Comparison of ENCODE assay signal across 19 mouse cellular contexts in genomic region chr3:156929062-156929397, GRCm38 (mm10).
A peak's percentile ranks its signal among the peaks of the same experiment; 100 is the strongest.
DNase-seq lines count a peak whose midpoint lies in the region; ATAC-seq and TF ChIP-seq lines count a peak whose summit lies in the region.
"Had no signal": no experiment of that assay in that cellular context is flagged by ENCODE, and none has a peak within 500 bp of the region (broad histone marks: within the 10 kb centered on the region; RNA-seq: fewer than 3 reads in every experiment).

No protein-coding gene starts in this region.

- no peak overlapping the region for H3K4me2 ChIP-seq in forebrain, postnatal 0 days (ENCODE audit: low read depth)
- no peak overlapping the region for H3K4me2 ChIP-seq in forebrain, embryonic 14.5 days (ENCODE audit: low read length)
- H3K4me2 ChIP-seq in lung, embryonic 14.5 days, result no peak overlapping the region
- H3K4me2 ChIP-seq in midbrain, embryonic 16.5 days (ENCODE audit: low read length), result no peak overlapping the region
- H3K4me2 ChIP-seq: heart, embryonic 11.5 days; hindbrain, embryonic 15.5 days; limb, embryonic 15.5 days; midbrain, embryonic 12.5 days had no signal

- no peak for DNase-seq in forebrain, postnatal 0 days
- DNase-seq in forebrain, embryonic 14.5 days (ENCODE audit: low spot score), result no peak
- DNase-seq in lung, embryonic 14.5 days, result peak; percentile 25
- no peak for DNase-seq in lung, postnatal 10 days
- DNase-seq in layer of hippocampus, adult 9-11 months, result peak; percentile 83
- DNase-seq: adrenal gland, postnatal 14 days; embryo, embryonic 11 days; gastrocnemius, postnatal 36 days; thymus, postnatal 14 days had no signal

- no peak for TF ChIP-seq POLR2A in cortical plate, adult 2 months (IDR thresholded peaks at IDR 0.05; ENCODE audit: extremely low read depth, insufficient read depth, low read length)

- no peak for TF ChIP-seq CTCF in forebrain, postnatal 0 days (IDR thresholded peaks at IDR 0.05; ENCODE audit: low read depth)
- no peak for TF ChIP-seq CTCF in lung, embryonic 14.5 days (IDR thresholded peaks at IDR 0.05; ENCODE audit: low read depth)
- TF ChIP-seq CTCF in cortical plate, adult 2 months (IDR thresholded peaks at IDR 0.05; ENCODE audit: extremely low read depth, insufficient read depth, low read length), result no peak

- no peak overlapping the region for H3K9ac ChIP-seq in forebrain, postnatal 0 days
- H3K9ac ChIP-seq in forebrain, embryonic 14.5 days (ENCODE audit: low read length), result no peak overlapping the region
- H3K9ac ChIP-seq in lung, embryonic 14.5 days, result no peak overlapping the region
- no peak overlapping the region for H3K9ac ChIP-seq in midbrain, embryonic 16.5 days (ENCODE audit: low read depth, low read length)
- H3K9ac ChIP-seq: hindbrain, embryonic 15.5 days; limb, embryonic 15.5 days; midbrain, embryonic 12.5 days had no signal

- no peaks in the 10 kb centered on the region for H3K4me1 ChIP-seq in forebrain, postnatal 0 days (ENCODE audit: insufficient read depth)
- no peaks in the 10 kb centered on the region for H3K4me1 ChIP-seq in forebrain, embryonic 14.5 days (ENCODE audit: control insufficient read depth, insufficient read depth, low read length)
- H3K4me1 ChIP-seq in lung, embryonic 14.5 days (ENCODE audit: insufficient read depth), result no peaks in the 10 kb centered on the region; the same call in 1 of the 2 replicates
- peaks cover 11% of the 10 kb centered on the region for H3K4me1 ChIP-seq in cortical plate, adult 2 months (ENCODE audit: control insufficient read depth, insufficient read depth, low read length)
- no peaks in the 10 kb centered on the region for H3K4me1 ChIP-seq in midbrain, embryonic 16.5 days (ENCODE audit: control insufficient read depth, insufficient read depth, low read length)
- H3K4me1 ChIP-seq: hindbrain, embryonic 15.5 days; limb, embryonic 15.5 days; midbrain, embryonic 12.5 days had no signal

- H3K4me3 ChIP-seq in forebrain, postnatal 0 days (ENCODE audit: low read depth, low read length), result no peak overlapping the region
- H3K4me3 ChIP-seq in forebrain, embryonic 14.5 days (ENCODE audit: low read depth, low read length), result no peak overlapping the region
- H3K4me3 ChIP-seq in lung, embryonic 14.5 days (ENCODE audit: low read depth, low read length), result no peak overlapping the region
- H3K4me3 ChIP-seq in cortical plate, adult 2 months (ENCODE audit: insufficient read depth, low read length), result no peak overlapping the region
- no peak overlapping the region for H3K4me3 ChIP-seq in midbrain, embryonic 16.5 days (ENCODE audit: low read depth, low read length)
- H3K4me3 ChIP-seq: hindbrain, embryonic 15.5 days; limb, embryonic 15.5 days; midbrain, embryonic 12.5 days had no signal

- no peak overlapping the region for H3K27ac ChIP-seq in forebrain, postnatal 0 days (ENCODE audit: low read depth, low read length)
- H3K27ac ChIP-seq in forebrain, embryonic 14.5 days (ENCODE audit: low read depth, low read length), result no peak overlapping the region
- no peak overlapping the region for H3K27ac ChIP-seq in lung, embryonic 14.5 days (ENCODE audit: low read depth)
- peak overlapping the region; percentile 73; the same call in 1 of the 2 replicates for H3K27ac ChIP-seq in cortical plate, adult 2 months (ENCODE audit: insufficient read depth, low read length)
- H3K27ac ChIP-seq in midbrain, embryonic 16.5 days (ENCODE audit: low read length), result no peak overlapping the region
- H3K27ac ChIP-seq: hindbrain, embryonic 15.5 days; limb, embryonic 15.5 days; midbrain, embryonic 12.5 days; stomach, postnatal 0 days had no signal

- peak; percentile 76 for ATAC-seq in forebrain, postnatal 0 days
- ATAC-seq in forebrain, embryonic 14.5 days, result no peak
- peak; percentile 54; the same call in 1 of the 2 replicates for ATAC-seq in lung, embryonic 14.5 days (ENCODE audit: insufficient read depth)
- ATAC-seq in midbrain, embryonic 16.5 days, result no peak
- ATAC-seq: activated CD4-positive, CD25-positive, alpha-beta regulatory T cell, adult 4 months; intestine, postnatal 0 days; Patski had no signal

- H3K27me3 ChIP-seq in forebrain, postnatal 0 days (ENCODE audit: insufficient read depth, low read length), result no peaks in the 10 kb centered on the region
- no peaks in the 10 kb centered on the region for H3K27me3 ChIP-seq in forebrain, embryonic 14.5 days (replicated peaks; ENCODE audit: control insufficient read depth, insufficient read depth, low read length)
- H3K27me3 ChIP-seq in lung, embryonic 14.5 days (ENCODE audit: insufficient read depth, low read length), result no peaks in the 10 kb centered on the region
- no peaks in the 10 kb centered on the region for H3K27me3 ChIP-seq in midbrain, embryonic 16.5 days (ENCODE audit: control insufficient read depth, insufficient read depth, low read depth, low read length)
- H3K27me3 ChIP-seq: hindbrain, embryonic 15.5 days; limb, embryonic 15.5 days; midbrain, embryonic 12.5 days; Patski had no signal

- H3K9me3 ChIP-seq in forebrain, postnatal 0 days (ENCODE audit: low read length), result no peaks in the 10 kb centered on the region
- no peaks in the 10 kb centered on the region for H3K9me3 ChIP-seq in forebrain, embryonic 14.5 days (replicated peaks; ENCODE audit: control insufficient read depth, low read length)
- H3K9me3 ChIP-seq in lung, embryonic 14.5 days (ENCODE audit: low read depth, low read length), result no peaks in the 10 kb centered on the region
- no peaks in the 10 kb centered on the region for H3K9me3 ChIP-seq in midbrain, embryonic 16.5 days (replicated peaks; ENCODE audit: control insufficient read depth, low read length, poor library complexity, severe bottlenecking)
- H3K9me3 ChIP-seq: hindbrain, embryonic 15.5 days; limb, embryonic 15.5 days; midbrain, embryonic 12.5 days had no signal

- WGBS in forebrain, postnatal 0 days, result 56% methylated on average over 3 of the region's 3 CpGs
- 83% methylated on average over 3 of the region's 3 CpGs for WGBS in forebrain, embryonic 14.5 days
- WGBS in lung, embryonic 14.5 days, result 68% methylated on average over 3 of the region's 3 CpGs
- 89% methylated on average over 3 of the region's 3 CpGs for WGBS in midbrain, embryonic 16.5 days

- no peaks in the 10 kb centered on the region for H3K36me3 ChIP-seq in forebrain, postnatal 0 days (ENCODE audit: insufficient read depth)
- H3K36me3 ChIP-seq in forebrain, embryonic 14.5 days (ENCODE audit: control insufficient read depth, insufficient read depth, low read length), result no peaks in the 10 kb centered on the region
- H3K36me3 ChIP-seq in lung, embryonic 14.5 days (ENCODE audit: insufficient read depth), result no peaks in the 10 kb centered on the region
- H3K36me3 ChIP-seq in midbrain, embryonic 16.5 days (ENCODE audit: control insufficient read depth, insufficient read depth, low read length), result no peaks in the 10 kb centered on the region
- H3K36me3 ChIP-seq: hindbrain, embryonic 15.5 days; limb, embryonic 15.5 days; midbrain, embryonic 12.5 days had no signal

Comparison
In these comparisons a context has a peak if more than half of its experiments do, and no peak if none do; other contexts are left out.
1. ATAC-seq: peak in forebrain, postnatal 0 days (single experiment) and lung, embryonic 14.5 days (single experiment); none in forebrain, embryonic 14.5 days (single experiment) and midbrain, embryonic 16.5 days (single experiment).
2. DNase-seq: peak in lung, embryonic 14.5 days (single experiment) and layer of hippocampus, adult 9-11 months (single experiment); none in forebrain, postnatal 0 days (single experiment), forebrain, embryonic 14.5 days (single experiment) and lung, postnatal 10 days (single experiment).